Mouse (Mus musculus) embryonic facial prominence, embryonic 10.5 days (tissue): ENCODE measurements around the gene Gstm3. TPM values are rescaled to one million over a fixed set of nuclear protein-coding genes. Genes with fewer than 3 reads are reported as not detected.

Experiments used
- DNase-seq: peaks from one replicate; pipeline ENCODE4 v3.0.0-alpha.2; 2017; ENCODE audit warnings: low spot score
- H3K27ac ChIP-seq: fragments of 300-500 bp; sonication (generic); replicated peaks from 2 replicates; pipeline ENCODE4 v1.5.1; 2016; ENCODE audit warnings: mild to moderate bottlenecking
- H3K27me3 ChIP-seq: fragments of 300-500 bp; sonication (generic); replicated peaks from 2 replicates; pipeline ENCODE4 v1.6.1; 2016; ENCODE audit warnings: low read depth, mild to moderate bottlenecking; ENCODE audit not compliant: poor library complexity, severe bottlenecking
- H3K36me3 ChIP-seq: fragments of 300-500 bp; sonication (generic); replicated peaks from 2 replicates; pipeline ENCODE4 v1.6.1; 2016; ENCODE audit warnings: mild to moderate bottlenecking, moderate library complexity
- H3K4me1 ChIP-seq: fragments of 300-500 bp; sonication (generic); 2 replicates; pipeline ENCODE4 v1.6.1; 2016
- H3K4me3 ChIP-seq: fragments of 300-500 bp; sonication (generic); 2 replicates; pipeline ENCODE4 v1.5.1; 2016; ENCODE audit warnings: mild to moderate bottlenecking, moderate library complexity
- H3K9me3 ChIP-seq: fragments of 300-500 bp; sonication (generic); 2 replicates; pipeline ENCODE4 v1.6.1; 2016; ENCODE audit warnings: mild to moderate bottlenecking
- WGBS: fragments of 180-500 bp; shearing (Covaris S2); methylation state at CpG from one replicate; pipeline ENCODE4 v1.1.7; 2016; 5-methylcytosine and 5-hydroxymethylcytosine counted together
- polyA plus RNA-seq: library from polyadenylated mRNA; unstranded; fragments of >200 nt; fragmentation: Nextera tagmentation; extraction: Ambion mirVana; gene quantifications from 2 replicates; pipeline ENCODE4 v1.2.1, GENCODE M21; 2016

Gene Gstm3
- polyA plus RNA-seq, 1 experiment from 2014 or later, result not detected

GRCm38 (mm10) chr3:107939830-107940229 is 29.3 kb downstream of the Gstm3 start:
- H3K27me3 ChIP-seq, result no peaks in the 10 kb centered on the region
- 87% methylated on average over 4 of the region's 4 CpGs for WGBS
- no peak overlapping the region for H3K4me3 ChIP-seq
- H3K36me3 ChIP-seq, result no peaks in the 10 kb centered on the region
- no peak for DNase-seq
- H3K27ac ChIP-seq, result no peak overlapping the region
- H3K9me3 ChIP-seq, result no peaks in the 10 kb centered on the region
- peaks cover 22% of the 10 kb centered on the region for H3K4me1 ChIP-seq

- no peaks in the 10 kb centered on the region for H3K36me3 ChIP-seq
- 50% methylated on average over 3 of the region's 3 CpGs for WGBS
- no peak overlapping the region for H3K27ac ChIP-seq
- peak; percentile 71 for DNase-seq
- H3K4me3 ChIP-seq, result no peak overlapping the region
- H3K27me3 ChIP-seq, result no peaks in the 10 kb centered on the region
- H3K4me1 ChIP-seq, result peaks cover 22% of the 10 kb centered on the region
- H3K9me3 ChIP-seq, result no peaks in the 10 kb centered on the region
Observed at GRCm38 (mm10) chr3:107939403-107939802, 29.7 kb downstream of the Gstm3 start.

DNA sequence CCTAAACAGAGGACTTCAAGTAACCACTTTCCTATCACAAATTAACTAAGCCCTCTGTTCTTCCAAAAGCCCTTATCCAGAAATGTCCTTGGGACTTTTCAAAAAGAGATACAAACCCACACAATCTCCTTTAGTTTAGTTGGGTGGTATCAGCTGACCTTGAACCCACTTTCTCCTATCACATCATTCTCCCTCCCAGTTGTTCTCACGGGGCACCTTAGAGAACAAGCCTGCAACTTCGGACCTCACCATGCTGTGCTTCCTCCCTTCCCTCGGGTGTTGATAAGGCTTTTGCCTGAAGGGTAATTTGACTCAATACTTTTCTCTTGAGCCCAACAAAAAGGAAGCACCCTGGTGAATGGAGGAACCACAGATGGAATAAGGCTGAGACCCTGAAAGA is 33.2 kb downstream of the Gstm3 start:
- DNase-seq, result no peak
- no peaks in the 10 kb centered on the region for H3K9me3 ChIP-seq
- no peaks in the 10 kb centered on the region for H3K36me3 ChIP-seq
- WGBS, result 70% methylated on average over 3 of the region's 3 CpGs
- H3K4me1 ChIP-seq, result peaks cover 20% of the 10 kb centered on the region
- no peaks in the 10 kb centered on the region; the same call in 1 of the 2 replicates for H3K27me3 ChIP-seq
- no peak overlapping the region for H3K4me3 ChIP-seq
- no peak overlapping the region for H3K27ac ChIP-seq

DNA sequence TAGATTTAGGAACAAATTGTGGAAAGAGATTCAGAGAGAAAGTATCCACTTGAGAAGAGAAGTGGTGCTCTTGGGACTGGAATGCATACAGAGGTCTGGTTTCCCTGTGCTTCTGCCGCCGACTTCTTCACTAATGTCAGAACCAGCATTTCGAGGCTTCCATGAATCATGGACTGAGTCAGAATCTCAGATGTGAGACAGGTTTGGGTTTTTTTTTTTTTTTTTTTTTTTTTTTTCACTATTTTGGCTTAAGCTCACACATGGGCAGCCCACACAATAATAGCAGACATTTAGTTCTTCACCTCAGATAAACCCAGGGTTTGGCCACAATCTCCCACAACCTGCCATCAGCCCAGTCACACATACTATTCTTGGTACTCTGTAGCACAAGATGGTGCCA is 33.8 kb downstream of the Gstm3 start:
- 88% methylated on average over 3 of the region's 3 CpGs for WGBS
- peaks cover 21% of the 10 kb centered on the region for H3K4me1 ChIP-seq
- no peak overlapping the region for H3K4me3 ChIP-seq
- H3K27ac ChIP-seq, result no peak overlapping the region
- no peaks in the 10 kb centered on the region for H3K36me3 ChIP-seq
- H3K9me3 ChIP-seq, result no peaks in the 10 kb centered on the region
- H3K27me3 ChIP-seq, result no peaks in the 10 kb centered on the region; the same call in 1 of the 2 replicates
- no peak for DNase-seq

DNA sequence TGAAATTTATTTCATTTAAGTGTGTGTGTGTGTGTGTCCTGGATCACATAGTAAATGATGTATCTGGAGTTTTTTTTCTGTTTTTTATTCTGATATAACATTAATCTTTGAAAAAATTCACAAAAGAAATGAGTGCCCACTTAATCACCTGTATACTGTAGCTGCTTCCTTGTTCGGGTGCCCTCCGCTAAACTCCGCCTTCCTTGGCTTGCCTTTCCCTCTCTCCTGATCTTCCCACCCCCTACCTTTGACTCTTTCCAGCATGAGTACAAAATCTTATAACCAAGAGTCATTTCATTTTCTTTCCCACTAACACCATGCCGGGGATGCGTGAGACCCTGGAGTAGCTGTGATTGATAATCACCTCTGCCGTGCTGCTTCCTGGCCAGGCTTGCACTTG is 37.0 kb downstream of the Gstm3 start:
- H3K27ac ChIP-seq, result no peak overlapping the region
- H3K4me3 ChIP-seq, result no peak overlapping the region
- DNase-seq, result no peak
- 83% methylated on average over 6 of the region's 6 CpGs for WGBS
- H3K36me3 ChIP-seq, result no peaks in the 10 kb centered on the region
- H3K9me3 ChIP-seq, result no peaks in the 10 kb centered on the region
- H3K4me1 ChIP-seq, result peaks cover 14% of the 10 kb centered on the region
- H3K27me3 ChIP-seq, result no peaks in the 10 kb centered on the region; the same call in 1 of the 2 replicates

- Histone ChIP-seq H3K27me3 (no peaks in the 10 kb centered on the region; the same call in 1 of the 2 replicates), H3K4me3 (peak within 1 kb of the TSS; percentile 55), H3K4me1 (peaks cover 14% of the 10 kb centered on the region), H3K27ac (peak within 1 kb of the TSS; percentile 84), H3K36me3 (no peaks in the 10 kb centered on the region), H3K9me3 (no peaks in the 10 kb centered on the region)
- WGBS, result 5% methylated on average over 10 of the region's 10 CpGs
- DNase-seq, result peak; percentile 98
Observed at GRCm38 (mm10) chr3:107931670-107932069, 37.4 kb downstream of the Gstm3 start, which contains the start of gene Gstm7. Gstm7 (minus strand) TSS chr3:107931817.

- no peak for DNase-seq
- Histone ChIP-seq H3K27me3 (no peaks in the 10 kb centered on the region; the same call in 1 of the 2 replicates), H3K27ac (peak overlapping the region; percentile 84), H3K9me3 (no peaks in the 10 kb centered on the region), H3K36me3 (no peaks in the 10 kb centered on the region), H3K4me1 (peaks cover 14% of the 10 kb centered on the region), H3K4me3 (peak overlapping the region; percentile 55)
- 75% methylated on average over 2 of the region's 2 CpGs for WGBS
Observed at GRCm38 (mm10) chr3:107931134-107931533, 37.9 kb downstream of the Gstm3 start.

DNA sequence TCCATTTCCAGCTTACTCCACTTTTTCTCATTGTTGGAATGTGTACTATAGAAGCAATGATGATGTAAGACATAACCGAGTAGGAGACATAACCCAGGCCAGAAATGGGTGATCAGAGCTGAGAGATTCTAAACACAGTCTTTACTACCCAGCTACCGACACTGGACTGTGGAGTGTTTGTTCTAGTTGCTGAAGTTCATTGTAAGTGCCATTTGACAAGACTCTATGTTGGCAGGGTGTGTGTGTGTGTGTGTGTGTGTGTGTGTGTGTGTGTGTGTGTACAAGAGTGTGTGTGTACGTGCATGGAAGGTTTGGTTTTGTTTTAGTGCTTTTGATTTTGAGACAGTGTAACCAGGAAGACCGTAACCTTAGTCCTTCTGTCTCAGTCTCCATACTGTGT is 39.4 kb downstream of the Gstm3 start:
- 84% methylated on average over 4 of the region's 4 CpGs for WGBS
- H3K4me3 ChIP-seq, result no peak overlapping the region
- no peaks in the 10 kb centered on the region for H3K36me3 ChIP-seq
- no peak overlapping the region for H3K27ac ChIP-seq
- H3K4me1 ChIP-seq, result peaks cover 14% of the 10 kb centered on the region
- DNase-seq, result no peak
- no peaks in the 10 kb centered on the region; the same call in 1 of the 2 replicates for H3K27me3 ChIP-seq
- H3K9me3 ChIP-seq, result no peaks in the 10 kb centered on the region

DNA sequence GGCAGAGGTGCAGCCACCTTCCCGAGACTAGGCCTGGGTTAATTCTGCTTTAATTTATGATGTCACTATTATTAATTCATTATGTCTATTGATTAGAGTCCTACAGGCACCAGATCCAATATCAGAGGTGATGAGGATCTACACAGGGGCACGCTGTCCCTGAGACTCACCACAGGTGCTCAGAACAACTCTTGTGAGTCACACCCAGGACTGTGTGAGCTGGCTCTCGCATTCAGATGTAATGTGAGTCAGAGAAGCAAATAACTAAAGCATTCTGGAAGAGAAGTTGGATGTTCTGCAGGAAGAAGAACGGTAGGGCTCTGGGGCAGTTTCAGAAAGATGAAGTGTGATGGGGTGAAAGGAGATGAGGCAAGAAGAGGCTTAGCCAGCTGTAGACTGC is 39.8 kb downstream of the Gstm3 start:
- 87% methylated on average over 4 of the region's 4 CpGs for WGBS
- no peak for DNase-seq

GRCm38 (mm10) chr3:107928691-107929090 is 40.4 kb downstream of the Gstm3 start:
- Histone ChIP-seq H3K36me3 (no peaks in the 10 kb centered on the region), H3K27ac (no peak overlapping the region), H3K4me1 (peaks cover 14% of the 10 kb centered on the region), H3K4me3 (no peak overlapping the region), H3K9me3 (no peaks in the 10 kb centered on the region), H3K27me3 (no peaks in the 10 kb centered on the region; the same call in 1 of the 2 replicates)
- 85% methylated on average over 11 of the region's 11 CpGs for WGBS
- DNase-seq, result no peak

More for the DNA sequence above, 39.8 kb downstream of the Gstm3 start:
- Histone ChIP-seq H3K9me3 (no peaks in the 10 kb centered on the region), H3K36me3 (no peaks in the 10 kb centered on the region), H3K27ac (no peak overlapping the region), H3K27me3 (no peaks in the 10 kb centered on the region; the same call in 1 of the 2 replicates), H3K4me1 (peaks cover 14% of the 10 kb centered on the region), H3K4me3 (no peak overlapping the region)

GRCm38 (mm10) chr3:107927841-107928240 is 41.2 kb downstream of the Gstm3 start:
- Histone ChIP-seq H3K27ac (no peak overlapping the region), H3K36me3 (no peaks in the 10 kb centered on the region), H3K27me3 (no peaks in the 10 kb centered on the region), H3K9me3 (no peaks in the 10 kb centered on the region), H3K4me3 (no peak overlapping the region), H3K4me1 (peaks cover 14% of the 10 kb centered on the region)
- no peak for DNase-seq
- 81% methylated on average over 3 of the region's 3 CpGs for WGBS

DNA sequence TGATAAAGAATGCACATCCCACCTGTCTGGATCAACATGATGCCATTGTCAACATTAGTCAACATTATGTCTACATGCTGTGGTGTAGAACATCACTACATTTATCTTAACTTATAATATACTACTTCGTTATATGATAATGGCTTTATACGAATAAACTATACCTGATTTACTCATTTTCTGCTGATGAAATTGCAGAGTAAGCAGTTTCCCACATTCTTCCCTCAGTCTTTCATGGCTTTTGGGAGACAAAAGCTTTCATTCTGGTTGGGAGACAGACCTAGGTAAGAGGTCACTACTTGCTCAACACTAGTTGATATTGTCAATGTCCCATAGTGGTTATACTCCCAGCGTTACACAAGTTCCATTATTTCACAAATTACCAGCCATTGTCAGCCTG is 43.7 kb downstream of the Gstm3 start:
- Histone ChIP-seq H3K27ac (no peak overlapping the region), H3K9me3 (no peaks in the 10 kb centered on the region), H3K4me3 (no peak overlapping the region), H3K27me3 (no peaks in the 10 kb centered on the region), H3K4me1 (no peaks in the 10 kb centered on the region), H3K36me3 (no peaks in the 10 kb centered on the region)
- WGBS, result 89% methylated on average over 3 of the region's 3 CpGs
- DNase-seq, result no peak

DNA sequence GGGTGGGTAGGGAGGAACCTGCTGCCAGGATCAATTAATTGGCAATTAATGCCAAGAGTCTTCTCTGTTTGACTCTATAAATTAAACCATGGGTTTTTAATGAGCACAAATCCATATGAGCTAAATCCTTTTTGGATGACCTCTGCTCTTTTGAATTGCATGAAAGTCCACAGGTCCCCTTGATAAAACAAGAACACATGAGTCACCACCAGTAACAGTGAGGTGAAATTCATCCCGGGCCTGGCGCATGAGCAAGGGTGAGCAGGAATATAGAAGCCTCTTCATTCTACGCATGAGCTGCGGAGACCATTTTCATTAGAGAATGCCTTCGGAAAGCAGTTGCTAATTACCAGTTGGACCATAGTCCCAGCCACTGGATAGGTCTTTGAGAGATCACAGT is 48.7 kb downstream of the Gstm3 start:
- no peaks in the 10 kb centered on the region for H3K4me1 ChIP-seq
- H3K36me3 ChIP-seq, result no peaks in the 10 kb centered on the region
- H3K4me3 ChIP-seq, result no peak overlapping the region
- WGBS, result 95% methylated on average over 5 of the region's 5 CpGs
- H3K9me3 ChIP-seq, result no peaks in the 10 kb centered on the region
- DNase-seq, result no peak
- no peak overlapping the region for H3K27ac ChIP-seq
- H3K27me3 ChIP-seq, result no peaks in the 10 kb centered on the region
